Mouse (Mus musculus) c-Kit-positive CD71-negative TER-119-negative erythroid progenitor cells, embryonic 14.5 days (primary cell): Measurements from ENCODE around the gene Tmigd3.
"Not testable (repeated sequence)": the region's sequence is repeated elsewhere in the genome, so short reads cannot be mapped to it uniquely, and the experiment has no call there.

ENCODE experiments used
- DNase-seq: peaks from one replicate; pipeline ENCODE4 v3.0.0-alpha.2; 2013; ENCODE audit warnings: low read depth

Tmigd3 gene

GRCm38 (mm10) chr3:105904213-105904612, 33.5 kb downstream of the Tmigd3 start:
- DNase-seq: no peak

GRCm38 (mm10) chr3:105904721-105905120, 34.0 kb downstream of the Tmigd3 start:
- DNase-seq: no peak

- no peak for DNase-seq
These were observed 37.4 kb downstream of the Tmigd3 start for GRCm38 (mm10) chr3:105907956-105908655.

GRCm38 (mm10) chr3:105908976-105909375, 38.3 kb downstream of the Tmigd3 start:
- DNase-seq: no peak

GRCm38 (mm10) chr3:105910519-105911190, 40.0 kb downstream of the Tmigd3 start:
- no peak for DNase-seq

- no peak for DNase-seq
These were observed 41.6 kb downstream of the Tmigd3 start for GRCm38 (mm10) chr3:105912097-105912880.

GRCm38 (mm10) chr3:105913839-105914681, 43.4 kb downstream of the Tmigd3 start:
- no peak for DNase-seq

GRCm38 (mm10) chr3:105915281-105915680, 44.6 kb downstream of the Tmigd3 start:
- DNase-seq: no peak

GRCm38 (mm10) chr3:105916455-105916854, 45.8 kb downstream of the Tmigd3 start:
- not testable (repeated sequence) for DNase-seq

GRCm38 (mm10) chr3:105917656-105918354, 47.1 kb downstream of the Tmigd3 start:
- DNase-seq: no peak

- no peak for DNase-seq
These were observed 47.6 kb downstream of the Tmigd3 start for GRCm38 (mm10) chr3:105918355-105918745.

- DNase-seq: not testable (repeated sequence)
These were observed 50.0 kb downstream of the Tmigd3 start for GRCm38 (mm10) chr3:105920743-105921142.

- DNase-seq: no peak
These were observed 51.3 kb downstream of the Tmigd3 start for GRCm38 (mm10) chr3:105921959-105922358.

- DNase-seq: no peak
These were observed 53.9 kb downstream of the Tmigd3 start for GRCm38 (mm10) chr3:105924616-105925015.

- no peak for DNase-seq
These were observed 57.0 kb downstream of the Tmigd3 start for GRCm38 (mm10) chr3:105927561-105928194.

- DNase-seq: no peak
These were observed 57.5 kb downstream of the Tmigd3 start for GRCm38 (mm10) chr3:105928195-105928569.

GRCm38 (mm10) chr3:105928781-105929180, 58.1 kb downstream of the Tmigd3 start:
- DNase-seq: no peak

GRCm38 (mm10) chr3:105929821-105930220, 59.1 kb downstream of the Tmigd3 start:
- DNase-seq: no peak

GRCm38 (mm10) chr3:105931095-105931494, 60.4 kb downstream of the Tmigd3 start:
- DNase-seq: no peak

- no peak for DNase-seq
These were observed 61.8 kb downstream of the Tmigd3 start, which contains the start of gene I830077J02Rik for GRCm38 (mm10) chr3:105932240-105933071. Gene I830077J02Rik (minus strand): TSS chr3:105932664.
